Mouse (Mus musculus) kidney, postnatal 25 days (tissue): ENCODE data around the gene Klra8.
"Not testable (repeated sequence)": the region's sequence is repeated elsewhere in the genome, so short reads cannot be mapped to it uniquely, and the experiment has no call there.

Experiments used
- DNase-seq, 2 experiments: peaks; one replicate each; pipeline ENCODE4 v3.0.0; 2021; ENCODE audit warnings: mixed read lengths in 2 of 2

Gene Klra8

DNA sequence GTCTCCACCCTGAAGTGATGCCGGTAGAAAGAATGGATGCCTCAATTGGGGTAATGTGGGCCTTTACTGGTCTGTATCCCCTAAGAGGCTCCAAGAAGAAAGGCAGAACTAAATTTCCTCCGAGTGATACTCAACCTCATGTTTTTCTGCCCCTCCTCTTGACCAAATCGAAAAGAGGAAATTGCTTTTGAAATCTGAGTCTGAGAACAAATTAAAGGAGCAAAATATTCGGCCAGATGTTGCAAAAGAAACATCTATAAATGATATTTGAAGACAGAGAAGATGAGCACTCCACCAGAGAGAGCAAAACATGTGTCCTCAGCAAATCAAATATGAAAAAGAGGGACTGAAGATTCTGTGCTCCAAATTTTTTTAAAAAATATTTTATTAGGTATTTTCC, at the start of gene Klra8:
Klra8 (minus strand) TSS at position 101 of the 400 bp plus-strand sequence.
- not testable (repeated sequence) for DNase-seq

- DNase-seq: no peak
These were observed 19.2 kb downstream of the Klra8 start for GRCm38 (mm10) chr6:130110485-130110884.

GRCm38 (mm10) chr6:130102743-130103142, 27.0 kb downstream of the Klra8 start:
- DNase-seq: not testable (repeated sequence)

- DNase-seq: no peak
These were observed 37.3 kb downstream of the Klra8 start for GRCm38 (mm10) chr6:130092336-130092948.

DNA sequence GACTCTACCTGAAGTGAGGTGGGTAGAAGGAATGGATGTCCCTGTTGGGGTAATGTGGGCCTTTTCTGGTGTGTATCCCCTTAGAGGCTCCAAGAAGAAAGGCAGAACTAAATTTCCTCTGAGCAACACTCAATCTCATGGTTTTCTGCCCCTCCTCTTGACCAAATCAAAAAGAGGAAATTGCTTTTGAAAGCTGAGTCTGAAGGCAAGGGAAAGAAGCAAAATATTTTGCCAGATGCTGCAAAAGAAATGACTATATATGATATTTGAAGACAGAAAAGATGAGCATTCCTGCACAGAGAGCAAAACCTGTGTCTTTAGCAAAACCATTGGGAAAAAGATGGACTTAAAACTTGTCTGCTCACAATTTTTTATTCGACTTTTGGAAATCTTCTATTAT, 62.5 kb downstream of the Klra8 start, which contains the start of gene Klra4:
Klra4 (minus strand) TSS at position 101 of the 400 bp plus-strand sequence.
- not testable (repeated sequence) for DNase-seq
